Mouse (Mus musculus): ENCODE results near the gene Ube2k.

DNA sequence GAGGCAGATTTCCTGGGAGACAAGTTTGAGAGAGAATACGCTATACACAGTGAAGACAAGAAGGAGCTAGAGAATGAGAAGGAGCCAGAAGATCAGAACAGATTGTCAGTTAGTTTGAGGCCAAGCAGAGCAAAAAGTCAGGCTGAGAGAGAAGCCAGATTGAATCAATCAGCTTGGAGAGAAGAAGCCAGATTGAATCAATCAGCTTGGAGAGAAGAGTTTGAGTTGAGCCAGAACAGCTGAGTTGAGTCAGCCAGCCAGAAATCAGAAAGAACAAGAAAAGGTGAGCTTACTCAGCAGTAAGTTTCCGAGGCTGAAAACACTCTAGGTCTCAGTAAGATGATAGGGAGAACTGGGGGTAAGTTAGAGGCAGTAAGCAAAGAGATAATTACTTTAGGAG lies 37.8 kb downstream of the Ube2k start:
- TF ChIP-seq CTCF (IDR thresholded peaks at IDR 0.05) (no peak), EP300 (IDR thresholded peaks at IDR 0.05) (no peak)
